Mouse (Mus musculus): ENCODE measurements around the gene Efna1.

DNA sequence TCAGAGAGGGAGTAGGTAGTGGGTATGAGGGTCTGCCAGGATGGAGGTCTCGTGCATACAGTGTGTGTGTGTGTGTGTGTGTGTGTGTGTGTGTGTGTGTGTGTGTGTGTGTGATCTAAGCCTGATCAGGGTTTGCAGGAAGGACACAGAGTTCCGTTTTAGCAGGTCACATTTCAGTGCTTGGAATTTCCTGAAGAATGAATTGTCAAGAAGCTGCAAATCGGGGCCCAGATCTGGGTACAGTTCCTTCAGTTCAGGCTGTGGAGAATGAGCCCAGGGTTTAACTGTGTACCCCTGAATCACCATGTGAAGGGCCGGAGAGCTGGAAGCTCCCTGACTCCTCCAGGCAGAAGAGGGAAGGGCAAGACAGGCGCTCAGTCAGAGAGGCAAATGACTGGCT is 6.3 kb upstream of the Efna1 start:
- TF ChIP-seq CTCF (IDR thresholded peaks at IDR 0.05; ENCODE audit: low read depth, low read length) (no peak), TAL1 (conservative IDR thresholded peaks at IDR 0.05; ENCODE audit: low read depth, low read length) (no peak), GATA1 (IDR thresholded peaks at IDR 0.05; ENCODE audit: borderline replicate concordance, low read length) (no peak), POLR2AphosphoS5 (IDR thresholded peaks at IDR 0.05; ENCODE audit: insufficient replicate concordance, low read depth, low read length) (no peak)
